Mouse (Mus musculus) bone marrow macrophage, adult 2 months (primary cell): Measurements from ENCODE around the gene Mnt.

ENCODE experiments used
- CTCF ChIP-seq: IDR thresholded peaks from 2 replicates; pipeline ENCODE4 v1.5.1; 2012; ENCODE audit warnings: low read depth, mild to moderate bottlenecking, low read length, moderate library complexity
- POLR2A ChIP-seq: IDR thresholded peaks from 2 replicates; pipeline ENCODE4 v1.6.1; 2012; ENCODE audit warnings: mild to moderate bottlenecking, low read depth, low read length, borderline replicate concordance

- TF ChIP-seq POLR2A: no peak
- no peak for TF ChIP-seq CTCF
Measured at GRCm38 (mm10) chr11:74850998-74851661, 20.4 kb downstream of the Mnt start.
